Mouse (Mus musculus) lung, postnatal 0 days (tissue): ENCODE results near the gene 9930111J21Rik2.

ENCODE experiments used
- CTCF ChIP-seq: IDR thresholded peaks from 2 replicates; pipeline ENCODE4 v1.5.1; 2016; ENCODE audit warnings: antibody characterized with exemption, mild to moderate bottlenecking
- EP300 ChIP-seq: IDR thresholded peaks from 2 replicates; pipeline ENCODE4 v1.6.1; 2016; ENCODE audit warnings: antibody characterized with exemption, mild to moderate bottlenecking, control low read depth

GRCm38 (mm10) chr11:49100409-49100808, 49.4 kb upstream of the 9930111J21Rik2 start:
- TF ChIP-seq CTCF (no peak), EP300 (no peak)
